Mouse (Mus musculus) limb, embryonic 15.5 days (tissue): ENCODE results near the gene Lce1m. TPM values are rescaled to one million over a fixed set of nuclear protein-coding genes. Genes with fewer than 3 reads are reported as not detected.
A peak's percentile ranks its signal among the peaks of the same experiment; 100 is the strongest.

Experiments
- ATAC-seq: fragments of 200-750 bp; cut with Nextera tagmentation; 2 replicates; pipeline ENCODE4 v1.8.0; 2017; ENCODE audit warnings: low read depth, moderate TSS enrichment; ENCODE audit not compliant: insufficient number of reproducible peaks, low FRiP score, low TSS enrichment
- H3K27ac ChIP-seq: fragments of 300-500 bp; sonication (generic); 2 replicates; pipeline ENCODE4 v1.5.1; 2015; ENCODE audit warnings: moderate library complexity, mild to moderate bottlenecking, inconsistent platforms
- H3K27me3 ChIP-seq: fragments of 300-500 bp; sonication (generic); 2 replicates; pipeline ENCODE4 v1.6.1; 2015; ENCODE audit warnings: inconsistent platforms
- H3K36me3 ChIP-seq: fragments of 300-500 bp; sonication (generic); 2 replicates; pipeline ENCODE4 v1.6.1; 2015; ENCODE audit warnings: inconsistent platforms
- H3K4me1 ChIP-seq: fragments of 300-500 bp; sonication (generic); 2 replicates; pipeline ENCODE4 v1.6.1; 2015; ENCODE audit warnings: inconsistent platforms
- H3K4me2 ChIP-seq: fragments of 300-500 bp; sonication (generic); 2 replicates; pipeline ENCODE4 v1.6.1; 2015; ENCODE audit warnings: mild to moderate bottlenecking, inconsistent platforms
- H3K4me3 ChIP-seq: fragments of 300-500 bp; sonication (generic); 2 replicates; pipeline ENCODE4 v1.5.1; 2015; ENCODE audit warnings: mild to moderate bottlenecking, inconsistent platforms
- H3K9ac ChIP-seq: fragments of 300-500 bp; sonication (generic); 2 replicates; pipeline ENCODE4 v1.6.1; 2015; ENCODE audit warnings: inconsistent platforms
- H3K9me3 ChIP-seq: fragments of 300-500 bp; sonication (generic); 2 replicates; pipeline ENCODE4 v1.6.1; 2016; ENCODE audit warnings: inconsistent platforms
- whole genome bisulfite sequencing: fragments of 180-500 bp; shearing (Covaris S2); methylation state at CpG from one replicate; pipeline ENCODE4 v1.1.7; 2015; 5-methylcytosine and 5-hydroxymethylcytosine counted together
- polyA plus RNA-seq: library from polyadenylated mRNA; unstranded; fragments of >200 nt; fragmentation: Nextera tagmentation; extraction: Ambion mirVana; gene quantifications from 2 replicates; pipeline ENCODE4 v1.2.1, GENCODE M21; 2015

The Lce1m gene
- polyA plus RNA-seq, 1 experiment from 2014 or later, result 2.3 TPM

- Histone ChIP-seq H3K27ac (no peak overlapping the region), H3K9ac (no peak overlapping the region), H3K4me1 (no peaks in the 10 kb centered on the region), H3K27me3 (no peaks in the 10 kb centered on the region), H3K9me3 (no peaks in the 10 kb centered on the region), H3K36me3 (no peaks in the 10 kb centered on the region), H3K4me3 (no peak overlapping the region), H3K4me2 (no peak overlapping the region)
- ATAC-seq, result no peak
- WGBS, result 74% methylated on average over 3 of the region's 3 CpGs
These were observed 18.2 kb downstream of the Lce1m start for GRCm38 (mm10) chr3:93000621-93001020.

- Histone ChIP-seq H3K4me1 (no peaks in the 10 kb centered on the region), H3K27me3 (no peaks in the 10 kb centered on the region), H3K4me2 (no peak overlapping the region), H3K9ac (no peak overlapping the region), H3K36me3 (no peaks in the 10 kb centered on the region), H3K27ac (no peak overlapping the region), H3K4me3 (no peak overlapping the region), H3K9me3 (no peaks in the 10 kb centered on the region)
- 7% methylated on average over 7 of the region's 7 CpGs for WGBS
- ATAC-seq, result 0 out of 2 replicates have a peak, but pooled peaks have one; percentile 55
These were observed 20.2 kb downstream of the Lce1m start for GRCm38 (mm10) chr3:92998691-92999090.

GRCm38 (mm10) chr3:92991926-92992325 is 26.9 kb downstream of the Lce1m start, which contains the start of gene Lce3f:
TSS of gene Lce3f (plus strand) at chr3:92992226.
- no peak for ATAC-seq
- Histone ChIP-seq H3K36me3 (no peaks in the 10 kb centered on the region), H3K4me3 (no peak within 1 kb of the TSS), H3K9me3 (no peaks in the 10 kb centered on the region), H3K27ac (no peak within 1 kb of the TSS), H3K4me1 (no peaks in the 10 kb centered on the region), H3K9ac (no peak within 1 kb of the TSS), H3K4me2 (no peak within 1 kb of the TSS), H3K27me3 (no peaks in the 10 kb centered on the region)

- H3K4me1 ChIP-seq, result no peaks in the 10 kb centered on the region
- H3K4me2 ChIP-seq, result no peak overlapping the region
- H3K9ac ChIP-seq, result no peak overlapping the region
- H3K4me3 ChIP-seq, result no peak overlapping the region
- no peak overlapping the region for H3K27ac ChIP-seq
- H3K27me3 ChIP-seq, result no peaks in the 10 kb centered on the region
- H3K36me3 ChIP-seq, result no peaks in the 10 kb centered on the region
- H3K9me3 ChIP-seq, result no peaks in the 10 kb centered on the region
- ATAC-seq, result no peak
- WGBS, result 74% methylated on average over 2 of the region's 2 CpGs
These were observed 40.4 kb downstream of the Lce1m start for GRCm38 (mm10) chr3:92978484-92978883.

Other genes with a start within 250 kb of the Lce1m start
- 2.0 and 6.3 TPM in 2 replicates for gene Lce1i, start 240.2 kb downstream of the Lce1m start, polyA plus RNA-seq
- 0.91 and 1.7 TPM in 2 replicates for gene Lce1j, start 228.5 kb downstream of the Lce1m start, polyA plus RNA-seq
- gene Lce1k, start 211.2 kb downstream of the Lce1m start, polyA plus RNA-seq, result 1.3 TPM in 1 of 2 replicates, not detected in the other
- gene Kprp, start 191.8 kb downstream of the Lce1m start, polyA plus RNA-seq, result 1.2 and 5.7 TPM in 2 replicates
- gene Lce1l, start 167.8 kb downstream of the Lce1m start, polyA plus RNA-seq, result 1.8 and 5.4 TPM in 2 replicates
- 1.1 and 4.7 TPM in 2 replicates for gene 2310050C09Rik, start 148.8 kb downstream of the Lce1m start, polyA plus RNA-seq
- gene Lce3a, start 92.8 kb downstream of the Lce1m start, polyA plus RNA-seq, result 0.60 TPM in 1 of 2 replicates, not detected in the other
- not detected in 2 replicates for gene Lce3b, start 86.1 kb downstream of the Lce1m start, polyA plus RNA-seq
- gene Lce3c, start 74.6 kb downstream of the Lce1m start, polyA plus RNA-seq, result 4.7 and 11.3 TPM in 2 replicates
- not detected in 2 replicates for gene Lce3d, start 61.7 kb downstream of the Lce1m start, polyA plus RNA-seq
- gene Lce3e, start 52.0 kb downstream of the Lce1m start, polyA plus RNA-seq, result 0.66 TPM in 1 of 2 replicates, not detected in the other
- 58.4 and 77.7 TPM in 2 replicates for gene Lce3f, start 26.8 kb downstream of the Lce1m start, polyA plus RNA-seq
- gene Crct1, start 3.4 kb downstream of the Lce1m start, polyA plus RNA-seq, result 33.4 and 55.3 TPM in 2 replicates
- gene Gm4858, start 49.8 kb upstream of the Lce1m start, polyA plus RNA-seq, result not detected in 2 replicates
- gene Crnn, start 125.7 kb upstream of the Lce1m start, polyA plus RNA-seq, result 2.9 and 3.1 TPM in 2 replicates
- 0.06 and 0.10 TPM in 2 replicates for gene Flg2, start 178.2 kb upstream of the Lce1m start, polyA plus RNA-seq